Mouse (Mus musculus) left cerebral cortex, postnatal 4 days (tissue): Measurements from ENCODE around the gene Gm21304. TPM values are rescaled to one million over a fixed set of nuclear protein-coding genes. Genes with fewer than 3 reads are reported as not detected.
"Not testable (repeated sequence)": the region's sequence is repeated elsewhere in the genome, so short reads cannot be mapped to it uniquely, and the experiment has no call there.

ENCODE experiments used
- DNase-seq: peaks from one replicate; pipeline ENCODE4 v3.0.0-alpha.2; 2022
- intact Hi-C: fragments of 180-260 bp; cut with DNase I; formaldehyde crosslinking; loops from one replicate; pipeline ENCODE4 v1.15.1; 2025
- total RNA-seq, 2 experiments: library from RNA; stranded (reverse); gene quantifications; 2 replicates each; pipeline ENCODE4 v1.2.3; 2021

Gm21304 gene
- total RNA-seq, result not detected

GRCm38 (mm10) chr10:104168215-104168614, at the start of gene Gm21304:
Gm21304 (plus strand) TSS chr10:104168515.
- intact Hi-C loops, DNase-seq: not testable (repeated sequence)

DNA sequence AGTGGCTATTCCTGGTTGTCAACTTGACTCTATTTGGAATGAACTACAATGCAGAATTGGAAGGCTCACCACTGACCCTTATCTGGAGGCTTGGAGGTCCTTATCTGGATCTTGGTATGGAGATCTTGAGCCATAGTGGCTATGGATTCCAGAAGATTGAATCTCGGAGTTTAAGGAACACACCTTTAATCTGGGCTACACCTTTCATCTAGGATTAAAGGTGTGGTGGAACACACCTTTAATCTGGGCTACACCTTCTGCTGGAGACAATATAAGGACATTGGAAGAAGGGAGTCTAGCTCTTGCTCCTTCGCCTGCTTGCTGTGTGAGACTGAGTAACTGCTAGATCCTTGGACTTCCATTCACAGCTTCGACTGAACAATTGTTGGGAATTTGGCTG, 25.6 kb upstream of the Gm21304 start, which contains the start of gene Gm21293:
Gene Gm21293 (plus strand): TSS at position 301 of the 400 bp plus-strand sequence.
- DNase-seq, intact Hi-C loops: not testable (repeated sequence)

GRCm38 (mm10) chr10:104151197-104151596, 17.1 kb upstream of the Gm21304 start, which contains the start of gene Gm6763:
Gm6763 (plus strand) TSS chr10:104151497.
- intact Hi-C loops, DNase-seq: not testable (repeated sequence)

GRCm38 (mm10) chr10:104159706-104160105, 8.6 kb upstream of the Gm21304 start, which contains the start of gene Gm8764:
Gm8764 (plus strand) TSS chr10:104160006.
- intact Hi-C loops, DNase-seq: not testable (repeated sequence)

GRCm38 (mm10) chr10:104176724-104177123, 8.4 kb downstream of the Gm21304 start, which contains the start of gene Gm21312:
Gm21312 (plus strand) TSS chr10:104177024.
- DNase-seq, intact Hi-C loops: not testable (repeated sequence)

DNA sequence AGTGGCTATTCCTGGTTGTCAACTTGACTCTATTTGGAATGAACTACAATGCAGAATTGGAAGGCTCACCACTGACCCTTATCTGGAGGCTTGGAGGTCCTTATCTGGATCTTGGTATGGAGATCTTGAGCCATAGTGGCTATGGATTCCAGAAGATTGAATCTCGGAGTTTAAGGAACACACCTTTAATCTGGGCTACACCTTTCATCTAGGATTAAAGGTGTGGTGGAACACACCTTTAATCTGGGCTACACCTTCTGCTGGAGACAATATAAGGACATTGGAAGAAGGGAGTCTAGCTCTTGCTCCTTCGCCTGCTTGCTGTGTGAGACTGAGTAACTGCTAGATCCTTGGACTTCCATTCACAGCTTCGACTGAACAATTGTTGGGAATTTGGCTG, 16.9 kb downstream of the Gm21304 start, which contains the start of gene Gm20765:
Gene Gm20765 (plus strand): TSS at position 301 of the 400 bp plus-strand sequence.
- DNase-seq, intact Hi-C loops: not testable (repeated sequence)

DNA sequence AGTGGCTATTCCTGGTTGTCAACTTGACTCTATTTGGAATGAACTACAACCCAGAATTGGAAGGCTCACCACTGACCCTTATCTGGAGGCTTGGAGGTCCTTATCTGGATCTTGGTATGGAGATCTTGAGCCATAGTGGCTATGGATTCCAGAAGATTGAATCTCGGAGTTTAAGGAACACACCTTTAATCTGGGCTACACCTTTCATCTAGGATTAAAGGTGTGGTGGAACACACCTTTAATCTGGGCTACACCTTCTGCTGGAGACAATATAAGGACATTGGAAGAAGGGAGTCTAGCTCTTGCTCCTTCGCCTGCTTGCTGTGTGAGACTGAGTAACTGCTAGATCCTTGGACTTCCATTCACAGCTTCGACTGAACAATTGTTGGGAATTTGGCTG, 25.4 kb downstream of the Gm21304 start, which contains the start of gene Gm4340:
Gene Gm4340 (plus strand): TSS at position 301 of the 400 bp plus-strand sequence.
- DNase-seq, intact Hi-C loops: not testable (repeated sequence)

DNA sequence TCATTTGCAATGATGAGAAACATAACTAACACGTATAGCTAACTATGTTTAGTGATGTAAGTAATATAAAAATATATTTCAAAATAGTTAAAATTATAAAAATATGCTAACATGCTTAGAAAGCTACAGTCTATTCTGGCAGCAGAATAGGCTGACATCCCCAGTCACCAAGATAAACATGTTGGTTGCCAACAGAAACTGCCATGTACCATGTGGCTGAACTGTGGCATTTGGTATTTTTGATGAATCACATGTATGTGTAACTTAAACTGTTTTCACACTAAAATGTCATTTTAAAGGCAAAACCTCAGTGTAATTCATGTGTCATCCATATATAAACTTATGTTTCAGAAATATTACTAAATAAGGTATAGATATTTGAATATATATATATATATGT, 41.3 kb downstream of the Gm21304 start:
- DNase-seq, result no peak
- intact Hi-C loops, result no loop called here

GRCm38 (mm10) chr10:104210268-104210990, 42.1 kb downstream of the Gm21304 start:
- DNase-seq, result no peak
- intact Hi-C loops, result no loop called here

DNA sequence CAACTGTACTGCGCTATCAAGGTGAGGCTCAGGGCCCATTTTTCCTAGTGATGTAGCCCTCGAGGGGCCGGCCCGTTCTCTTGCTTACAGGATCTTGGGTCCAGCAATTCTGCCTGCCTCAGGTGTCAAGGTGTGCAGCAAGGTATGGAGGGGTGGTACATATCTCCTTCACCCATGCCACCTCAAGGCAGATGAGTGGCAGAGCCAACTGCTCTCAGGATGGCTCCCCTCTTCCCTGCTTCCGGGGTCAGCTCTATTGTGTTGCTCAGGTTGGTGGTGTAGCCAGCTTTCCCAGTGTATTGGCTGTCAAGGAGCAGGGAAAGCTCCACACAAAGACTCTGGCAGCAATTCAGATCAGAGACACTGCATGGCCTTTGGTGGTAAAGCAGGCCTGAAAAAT, 46.2 kb downstream of the Gm21304 start:
- intact Hi-C loops, result no loop called here
- no peak for DNase-seq

Other genes with a start within 250 kb of the Gm21304 start
- gene Gm21293, start 25.5 kb upstream of the Gm21304 start, total RNA-seq, result not detected
- not detected for gene Gm6763, start 17.0 kb upstream of the Gm21304 start, total RNA-seq
- not detected for gene Gm8764, start 8.5 kb upstream of the Gm21304 start, total RNA-seq
- gene Gm21312, start 8.5 kb downstream of the Gm21304 start, total RNA-seq, result not detected
- gene Gm20765, start 17.0 kb downstream of the Gm21304 start, total RNA-seq, result not detected
- not detected for gene Gm4340, start 25.5 kb downstream of the Gm21304 start, total RNA-seq